Mouse (Mus musculus) naive thymus-derived CD4-positive, alpha-beta T cell, adult 2 months (primary cell): ENCODE data around the gene Lekr1.

Experiments
- DNase-seq: peaks from one replicate; pipeline ENCODE4 v3.0.0-alpha.2; 2011; ENCODE audit warnings: low read depth

Lekr1 gene

GRCm38 (mm10) chr3:65665977-65666766 lies at the start of gene Lekr1:
Gene Lekr1, plus strand, starts transcription at chr3:65666228.
- DNase-seq, result peak; percentile 94

GRCm38 (mm10) chr3:65617507-65617906 lies 48.5 kb upstream of the Lekr1 start:
- no peak for DNase-seq

- DNase-seq, result no peak
Observed at GRCm38 (mm10) chr3:65619340-65619739, 46.7 kb upstream of the Lekr1 start.

- no peak for DNase-seq
Observed at GRCm38 (mm10) chr3:65623057-65623456, 43.0 kb upstream of the Lekr1 start.

GRCm38 (mm10) chr3:65625496-65626289 lies 40.3 kb upstream of the Lekr1 start:
- DNase-seq, result no peak

GRCm38 (mm10) chr3:65626290-65626914 lies 39.6 kb upstream of the Lekr1 start:
- no peak for DNase-seq

GRCm38 (mm10) chr3:65627021-65627706 lies 38.9 kb upstream of the Lekr1 start:
- DNase-seq, result no peak

GRCm38 (mm10) chr3:65627707-65628028 lies 38.4 kb upstream of the Lekr1 start:
- DNase-seq, result no peak

- DNase-seq, result no peak
Observed at GRCm38 (mm10) chr3:65629565-65630112, 36.4 kb upstream of the Lekr1 start.

- DNase-seq, result no peak
Observed at GRCm38 (mm10) chr3:65633604-65634003, 32.4 kb upstream of the Lekr1 start.

GRCm38 (mm10) chr3:65635983-65636382 lies 30.0 kb upstream of the Lekr1 start:
- DNase-seq, result no peak

GRCm38 (mm10) chr3:65637313-65637712 lies 28.7 kb upstream of the Lekr1 start:
- DNase-seq, result no peak

- DNase-seq, result no peak
Observed at GRCm38 (mm10) chr3:65638896-65639295, 27.1 kb upstream of the Lekr1 start.

GRCm38 (mm10) chr3:65639454-65640014 lies 26.5 kb upstream of the Lekr1 start:
- no peak for DNase-seq

- no peak for DNase-seq
Observed at GRCm38 (mm10) chr3:65642959-65643358, 23.1 kb upstream of the Lekr1 start.

GRCm38 (mm10) chr3:65643654-65644053 lies 22.4 kb upstream of the Lekr1 start:
- DNase-seq, result no peak

- DNase-seq, result no peak
Observed at GRCm38 (mm10) chr3:65647592-65647991, 18.4 kb upstream of the Lekr1 start.

- no peak for DNase-seq
Observed at GRCm38 (mm10) chr3:65648913-65649312, 17.1 kb upstream of the Lekr1 start.

- peak; percentile 42 for DNase-seq
Observed at GRCm38 (mm10) chr3:65650156-65650815, 15.7 kb upstream of the Lekr1 start.

- DNase-seq, result no peak
Observed at GRCm38 (mm10) chr3:65654541-65655206, 11.4 kb upstream of the Lekr1 start.

GRCm38 (mm10) chr3:65656451-65656850 lies 9.6 kb upstream of the Lekr1 start:
- DNase-seq, result no peak
